Mouse (Mus musculus): Measurements from ENCODE around the gene Ccr8. TPM values are rescaled to one million over a fixed set of nuclear protein-coding genes. Genes with fewer than 3 reads are reported as not detected.

Ccr8 gene
- 15.3 TPM for polyA plus RNA-seq (2017; shearing (Covaris generic))

GRCm38 (mm10) chr9:120091696-120092238 lies at the start of gene Ccr8:
Gene Ccr8 (plus strand): TSS chr9:120092114.

DNA sequence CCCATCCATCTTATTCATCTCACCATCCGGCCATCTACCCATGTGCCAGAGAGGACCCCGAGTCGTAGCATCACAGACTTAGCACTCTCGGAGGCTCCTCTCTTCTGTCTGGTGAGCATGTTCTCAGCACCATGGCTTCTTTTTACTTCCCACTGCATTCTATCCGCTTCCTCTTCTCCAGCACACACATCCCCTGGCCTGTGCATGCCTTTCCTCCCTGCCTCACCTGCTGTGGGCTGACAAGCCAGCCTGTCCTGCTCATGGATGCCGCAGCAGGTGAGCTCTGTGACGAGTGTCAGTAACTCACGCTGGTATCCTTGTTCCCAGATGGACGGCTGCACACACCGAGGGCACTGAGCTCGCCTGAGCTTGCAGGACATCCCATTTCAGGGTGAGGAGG lies 22.1 kb upstream of the Ccr8 start, which contains the start of gene Cx3cr1:
Gene Cx3cr1 (minus strand): TSS at position 101 of the 400 bp plus-strand sequence.

DNA sequence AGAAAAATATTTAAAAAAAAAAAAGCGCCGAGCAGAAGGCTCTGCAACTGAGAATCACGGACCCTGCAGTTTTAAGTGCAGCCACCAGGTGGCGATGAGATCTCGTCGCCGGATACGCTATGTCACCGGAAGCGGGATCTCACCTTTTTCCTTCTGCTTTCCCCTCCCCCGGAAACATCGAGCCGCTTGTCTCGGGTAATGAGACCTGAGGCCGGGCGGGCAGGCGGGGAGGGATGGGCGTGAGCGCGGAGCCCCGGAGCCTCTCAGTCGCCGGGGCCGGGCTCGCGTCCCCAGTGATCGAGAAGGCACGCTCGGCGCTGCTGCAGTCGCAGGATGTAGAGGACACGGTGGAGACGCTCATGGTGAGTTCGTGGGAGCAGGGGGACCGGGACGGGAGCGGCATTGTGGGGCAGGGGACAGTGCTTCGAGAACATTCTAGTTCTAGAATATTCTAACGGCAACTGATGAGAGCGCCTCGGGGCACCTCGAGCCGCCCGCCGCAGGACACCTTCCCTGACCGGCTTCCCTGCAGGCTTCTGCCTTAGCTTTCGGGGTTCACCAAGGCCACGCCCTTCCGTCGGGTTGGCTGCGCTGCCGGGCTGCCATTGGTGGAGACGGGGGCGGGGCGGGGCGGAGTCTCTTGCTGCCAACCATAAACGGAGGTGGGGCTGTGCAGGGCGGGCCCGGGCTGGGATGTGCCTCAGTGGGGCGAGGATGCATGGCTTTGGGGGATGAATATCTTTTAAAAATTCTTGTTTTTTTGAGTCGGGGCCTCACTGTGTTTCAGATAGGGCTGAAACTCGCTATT lies 18.5 kb downstream of the Ccr8 start, which contains the start of gene Slc25a38:
Gene Slc25a38 (plus strand): TSS at position 164 of the 808 bp plus-strand sequence.

GRCm38 (mm10) chr9:120127538-120128251 lies 35.8 kb downstream of the Ccr8 start, which contains the start of gene Rpsa:
Gene Rpsa (plus strand): TSS chr9:120127689.

Other genes starting within 250 kb of the Ccr8 start
- gene Wdr48, start 197.2 kb upstream of the Ccr8 start, polyA plus RNA-seq (2017; shearing (Covaris generic)) = 78.2 TPM
- gene Gorasp1, start 154.5 kb upstream of the Ccr8 start, polyA plus RNA-seq (2017; shearing (Covaris generic)) = 5.6 TPM
- not detected for gene Ttc21a, start 154.5 kb upstream of the Ccr8 start, polyA plus RNA-seq (2017; shearing (Covaris generic))
- 168 TPM for gene Csrnp1, start 107.5 kb upstream of the Ccr8 start, polyA plus RNA-seq (2017; shearing (Covaris generic))
- not detected for gene Xirp1, start 68.5 kb upstream of the Ccr8 start, polyA plus RNA-seq (2017; shearing (Covaris generic))
- not detected for gene Cx3cr1, start 22.2 kb upstream of the Ccr8 start, polyA plus RNA-seq (2017; shearing (Covaris generic))
- gene Slc25a38, start 18.3 kb downstream of the Ccr8 start, polyA plus RNA-seq (2017; shearing (Covaris generic)) = 83.0 TPM
- 2,035 TPM for gene Rpsa, start 35.6 kb downstream of the Ccr8 start, polyA plus RNA-seq (2017; shearing (Covaris generic))
- 0.17 TPM for gene Mobp, start 57.6 kb downstream of the Ccr8 start, polyA plus RNA-seq (2017; shearing (Covaris generic))
- gene Myrip, start 209.4 kb downstream of the Ccr8 start, polyA plus RNA-seq (2017; shearing (Covaris generic)) = not detected

Data from naive thymus-derived CD4-positive, alpha-beta T cell, adult 5 months (primary cell).